Mouse (Mus musculus): ENCODE measurements around the gene Olfr51. TPM values are rescaled to one million over a fixed set of nuclear protein-coding genes. Genes with fewer than 3 reads are reported as not detected.
"Not testable (repeated sequence)": the region's sequence is repeated elsewhere in the genome, so short reads cannot be mapped to it uniquely, and the experiment has no call there.

The Olfr51 gene
- polyA plus RNA-seq, 1 experiment = not detected

- WGBS = 71% methylated on average over 1 of the region's 1 CpGs
Observed at GRCm38 (mm10) chr11:51013936-51014335, 10.5 kb downstream of the Olfr51 start, which contains the start of gene Olfr54. Gene Olfr54 (plus strand): TSS chr11:51014236.

GRCm38 (mm10) chr11:51016341-51016740 lies 12.9 kb downstream of the Olfr51 start:
- DNase-seq (ENCODE audit: low read depth in 1 of 2, low spot score in 2 of 2) = no peak
- H3K4me1 ChIP-seq (ENCODE audit: control insufficient read depth, insufficient read depth, insufficient read length) = no peaks in the 10 kb centered on the region
- WGBS = 71% methylated on average over 2 of the region's 2 CpGs
- H3K27ac ChIP-seq (ENCODE audit: insufficient read depth, low read length) = no peak overlapping the region
- no peak overlapping the region for H3K4me3 ChIP-seq (ENCODE audit: extremely low read depth, insufficient read depth, insufficient read length)
- H3K36me3 ChIP-seq (ENCODE audit: control insufficient read depth, insufficient read depth, low read length) = no peaks in the 10 kb centered on the region
- no peaks in the 10 kb centered on the region for H3K27me3 ChIP-seq (ENCODE audit: control insufficient read depth, insufficient read depth, low read length)
- TF ChIP-seq POLR2A (IDR thresholded peaks at IDR 0.05; ENCODE audit: low read depth, low read length) (no peak), CTCF (IDR thresholded peaks at IDR 0.05; ENCODE audit: extremely low read depth, insufficient read depth, insufficient read length, insufficient replicate concordance) (no peak)

More at GRCm38 (mm10) chr11:51013936-51014335, 10.5 kb downstream of the Olfr51 start, which contains the start of gene Olfr54:
- H3K36me3 ChIP-seq (ENCODE audit: control insufficient read depth, insufficient read depth, low read length) = no peaks in the 10 kb centered on the region
- no peak for DNase-seq (ENCODE audit: low read depth in 1 of 2, low spot score in 2 of 2)
- H3K27ac ChIP-seq (ENCODE audit: insufficient read depth, low read length) = no peak within 1 kb of the TSS
- H3K27me3 ChIP-seq (ENCODE audit: control insufficient read depth, insufficient read depth, low read length) = no peaks in the 10 kb centered on the region
- H3K4me3 ChIP-seq (ENCODE audit: extremely low read depth, insufficient read depth, insufficient read length) = no peak within 1 kb of the TSS
- TF ChIP-seq CTCF (IDR thresholded peaks at IDR 0.05; ENCODE audit: extremely low read depth, insufficient read depth, insufficient read length, insufficient replicate concordance) (no peak), POLR2A (IDR thresholded peaks at IDR 0.05; ENCODE audit: low read depth, low read length) (no peak)
- H3K4me1 ChIP-seq (ENCODE audit: control insufficient read depth, insufficient read depth, insufficient read length) = no peaks in the 10 kb centered on the region

GRCm38 (mm10) chr11:51026811-51027210 lies 23.4 kb downstream of the Olfr51 start:
- WGBS = 87% methylated on average over 11 of the region's 11 CpGs
- not testable (repeated sequence) for H3K4me1 ChIP-seq (ENCODE audit: control insufficient read depth, insufficient read depth, insufficient read length); DNase-seq (ENCODE audit: low read depth in 1 of 2, low spot score in 2 of 2); H3K27ac ChIP-seq (ENCODE audit: insufficient read depth, low read length); H3K36me3 ChIP-seq (ENCODE audit: control insufficient read depth, insufficient read depth, low read length); H3K27me3 ChIP-seq (ENCODE audit: control insufficient read depth, insufficient read depth, low read length); H3K4me3 ChIP-seq (ENCODE audit: extremely low read depth, insufficient read depth, insufficient read length)

GRCm38 (mm10) chr11:51029381-51029780 lies 26.0 kb downstream of the Olfr51 start:
- not testable (repeated sequence) for H3K27ac ChIP-seq (ENCODE audit: insufficient read depth, low read length); H3K27me3 ChIP-seq (ENCODE audit: control insufficient read depth, insufficient read depth, low read length); H3K4me1 ChIP-seq (ENCODE audit: control insufficient read depth, insufficient read depth, insufficient read length); H3K36me3 ChIP-seq (ENCODE audit: control insufficient read depth, insufficient read depth, low read length); H3K4me3 ChIP-seq (ENCODE audit: extremely low read depth, insufficient read depth, insufficient read length); DNase-seq (ENCODE audit: low read depth in 1 of 2, low spot score in 2 of 2)
- WGBS = 72% methylated on average over 8 of the region's 8 CpGs

GRCm38 (mm10) chr11:51030225-51030624 lies 26.8 kb downstream of the Olfr51 start:
- Histone ChIP-seq H3K27ac (ENCODE audit: insufficient read depth, low read length) (no peak overlapping the region), H3K4me1 (ENCODE audit: control insufficient read depth, insufficient read depth, insufficient read length) (no peaks in the 10 kb centered on the region), H3K36me3 (ENCODE audit: control insufficient read depth, insufficient read depth, low read length) (no peaks in the 10 kb centered on the region), H3K27me3 (ENCODE audit: control insufficient read depth, insufficient read depth, low read length) (no peaks in the 10 kb centered on the region), H3K4me3 (ENCODE audit: extremely low read depth, insufficient read depth, insufficient read length) (no peak overlapping the region)
- no peak for DNase-seq (ENCODE audit: low read depth in 1 of 2, low spot score in 2 of 2)
- TF ChIP-seq POLR2A (IDR thresholded peaks at IDR 0.05; ENCODE audit: low read depth, low read length) = no peak
- TF ChIP-seq CTCF (IDR thresholded peaks at IDR 0.05; ENCODE audit: extremely low read depth, insufficient read depth, insufficient read length, insufficient replicate concordance) = no peak
- WGBS = 81% methylated on average over 2 of the region's 2 CpGs

GRCm38 (mm10) chr11:51032851-51033250 lies 29.5 kb downstream of the Olfr51 start:
- TF ChIP-seq CTCF (IDR thresholded peaks at IDR 0.05; ENCODE audit: extremely low read depth, insufficient read depth, insufficient read length, insufficient replicate concordance) (peak; percentile 26; the same call in 1 of the 2 replicates), POLR2A (IDR thresholded peaks at IDR 0.05; ENCODE audit: low read depth, low read length) (no peak)
- no peak for DNase-seq (ENCODE audit: low read depth in 1 of 2, low spot score in 2 of 2)
- no peaks in the 10 kb centered on the region for H3K36me3 ChIP-seq (ENCODE audit: control insufficient read depth, insufficient read depth, low read length)
- 52% methylated on average over 1 of the region's 1 CpGs for WGBS
- no peak overlapping the region for H3K4me3 ChIP-seq (ENCODE audit: extremely low read depth, insufficient read depth, insufficient read length)
- no peak overlapping the region for H3K27ac ChIP-seq (ENCODE audit: insufficient read depth, low read length)
- no peaks in the 10 kb centered on the region for H3K4me1 ChIP-seq (ENCODE audit: control insufficient read depth, insufficient read depth, insufficient read length)
- H3K27me3 ChIP-seq (ENCODE audit: control insufficient read depth, insufficient read depth, low read length) = no peaks in the 10 kb centered on the region

GRCm38 (mm10) chr11:51034141-51034540 lies 30.7 kb downstream of the Olfr51 start:
- not testable (repeated sequence) for DNase-seq (ENCODE audit: low read depth in 1 of 2, low spot score in 2 of 2); H3K36me3 ChIP-seq (ENCODE audit: control insufficient read depth, insufficient read depth, low read length); H3K27me3 ChIP-seq (ENCODE audit: control insufficient read depth, insufficient read depth, low read length); H3K4me1 ChIP-seq (ENCODE audit: control insufficient read depth, insufficient read depth, insufficient read length); H3K4me3 ChIP-seq (ENCODE audit: extremely low read depth, insufficient read depth, insufficient read length); H3K27ac ChIP-seq (ENCODE audit: insufficient read depth, low read length)

- no peak for DNase-seq (ENCODE audit: low read depth in 1 of 2, low spot score in 2 of 2)
- Histone ChIP-seq H3K27ac (ENCODE audit: insufficient read depth, low read length) (no peak overlapping the region), H3K4me3 (ENCODE audit: extremely low read depth, insufficient read depth, insufficient read length) (no peak overlapping the region), H3K4me1 (ENCODE audit: control insufficient read depth, insufficient read depth, insufficient read length) (no peaks in the 10 kb centered on the region), H3K27me3 (ENCODE audit: control insufficient read depth, insufficient read depth, low read length) (no peaks in the 10 kb centered on the region), H3K36me3 (ENCODE audit: control insufficient read depth, insufficient read depth, low read length) (no peaks in the 10 kb centered on the region)
- TF ChIP-seq POLR2A (IDR thresholded peaks at IDR 0.05; ENCODE audit: low read depth, low read length) (no peak), CTCF (IDR thresholded peaks at IDR 0.05; ENCODE audit: extremely low read depth, insufficient read depth, insufficient read length, insufficient replicate concordance) (no peak)
- 94% methylated on average over 2 of the region's 2 CpGs for WGBS
Observed at GRCm38 (mm10) chr11:51035951-51036350, 32.6 kb downstream of the Olfr51 start.

GRCm38 (mm10) chr11:51044776-51045175 lies 41.4 kb downstream of the Olfr51 start:
- not testable (repeated sequence) for H3K36me3 ChIP-seq (ENCODE audit: control insufficient read depth, insufficient read depth, low read length); H3K4me3 ChIP-seq (ENCODE audit: extremely low read depth, insufficient read depth, insufficient read length); H3K27me3 ChIP-seq (ENCODE audit: control insufficient read depth, insufficient read depth, low read length); H3K4me1 ChIP-seq (ENCODE audit: control insufficient read depth, insufficient read depth, insufficient read length); DNase-seq (ENCODE audit: low read depth in 1 of 2, low spot score in 2 of 2); H3K27ac ChIP-seq (ENCODE audit: insufficient read depth, low read length)
- WGBS = 66% methylated on average over 3 of the region's 3 CpGs

- H3K27me3 ChIP-seq (ENCODE audit: control insufficient read depth, insufficient read depth, low read length); DNase-seq (ENCODE audit: low read depth in 1 of 2, low spot score in 2 of 2); H3K4me1 ChIP-seq (ENCODE audit: control insufficient read depth, insufficient read depth, insufficient read length); H3K36me3 ChIP-seq (ENCODE audit: control insufficient read depth, insufficient read depth, low read length); H3K4me3 ChIP-seq (ENCODE audit: extremely low read depth, insufficient read depth, insufficient read length); H3K27ac ChIP-seq (ENCODE audit: insufficient read depth, low read length): not testable (repeated sequence)
- 84% methylated on average over 3 of the region's 3 CpGs for WGBS
Observed at GRCm38 (mm10) chr11:51047809-51048208, 44.4 kb downstream of the Olfr51 start, which contains the start of gene Olfr1375. Gene Olfr1375 (plus strand): TSS chr11:51048109.

Measured in spleen, adult 2 months (tissue).